ENCODE assay signal across 9 mouse cellular contexts in genomic region chr11:6443102-6443501, GRCm38 (mm10). TPM values are rescaled to one million over a fixed set of nuclear protein-coding genes. Genes with fewer than 3 reads are reported as not detected.
DNase-seq lines count a peak whose midpoint lies in the region; ATAC-seq lines count a peak whose summit lies in the region.
"Had no signal": no experiment of that assay in that cellular context is flagged by ENCODE, and none has a peak within 500 bp of the region (broad histone marks: within the 10 kb centered on the region; RNA-seq: fewer than 3 reads in every experiment).

No protein-coding gene starts in this region.

- no peaks in the 10 kb centered on the region for H3K9me3 ChIP-seq in heart, embryonic 16.5 days (replicated peaks; ENCODE audit: control insufficient read depth, low read length)
- no peaks in the 10 kb centered on the region for H3K9me3 ChIP-seq in hindbrain, embryonic 12.5 days (replicated peaks)
- H3K9me3 ChIP-seq in midbrain, embryonic 12.5 days = no peaks in the 10 kb centered on the region

- peak overlapping the region; percentile 80 for H3K4me3 ChIP-seq in heart, embryonic 16.5 days (ENCODE audit: low read length)
- peak overlapping the region; percentile 79 for H3K4me3 ChIP-seq in hindbrain, embryonic 12.5 days
- peak overlapping the region; percentile 83 for H3K4me3 ChIP-seq in midbrain, embryonic 12.5 days

- peak overlapping the region; percentile 68 for H3K4me2 ChIP-seq in heart, embryonic 16.5 days (ENCODE audit: low read depth, low read length)
- peak overlapping the region; percentile 70 for H3K4me2 ChIP-seq in hindbrain, embryonic 12.5 days (replicated peaks)
- H3K4me2 ChIP-seq in midbrain, embryonic 12.5 days (replicated peaks) = peak overlapping the region; percentile 68

- no peaks in the 10 kb centered on the region for H3K27me3 ChIP-seq in heart, embryonic 16.5 days (ENCODE audit: control insufficient read depth, insufficient read depth, low read length)
- H3K27me3 ChIP-seq in hindbrain, embryonic 12.5 days = no peaks in the 10 kb centered on the region
- no peaks in the 10 kb centered on the region for H3K27me3 ChIP-seq in midbrain, embryonic 12.5 days
- H3K27me3 ChIP-seq: Patski had no signal

- H3K4me1 ChIP-seq in heart, embryonic 16.5 days (ENCODE audit: control insufficient read depth, insufficient read depth, low read length) = peaks cover 19% of the 10 kb centered on the region; the same call in 1 of the 2 replicates
- peaks cover 7% of the 10 kb centered on the region for H3K4me1 ChIP-seq in hindbrain, embryonic 12.5 days
- peaks cover 10% of the 10 kb centered on the region for H3K4me1 ChIP-seq in midbrain, embryonic 12.5 days

- DNase-seq in heart, adult 9 months (ENCODE audit: low spot score in 2 of 2) = no peak
- peak; percentile 30 for DNase-seq in MN1 (ENCODE audit: low spot score)
- DNase-seq in right cerebral cortex, postnatal 25 days = no peak
- DNase-seq in layer of hippocampus, adult 18-20 months (ENCODE audit: low spot score in 2 of 2) = no peak

- peak overlapping the region; percentile 95; the same call in 1 of the 2 replicates for H3K27ac ChIP-seq in heart, embryonic 16.5 days (ENCODE audit: low read length)
- no peak overlapping the region for H3K27ac ChIP-seq in hindbrain, embryonic 12.5 days
- H3K27ac ChIP-seq in midbrain, embryonic 12.5 days (replicated peaks) = peak overlapping the region; percentile 97

- peaks cover 10% of the 10 kb centered on the region; the same call in 1 of the 2 replicates for H3K36me3 ChIP-seq in heart, embryonic 16.5 days (ENCODE audit: control insufficient read depth, insufficient read depth)
- H3K36me3 ChIP-seq in hindbrain, embryonic 12.5 days = 0 out of 2 replicates have a peak, but pooled peaks cover 4% of the 10 kb centered on the region
- peaks cover 11% of the 10 kb centered on the region for H3K36me3 ChIP-seq in midbrain, embryonic 12.5 days

- WGBS in heart, embryonic 16.5 days = 40% methylated on average over 4 of the region's 4 CpGs
- WGBS in hindbrain, embryonic 12.5 days = 56% methylated on average over 4 of the region's 4 CpGs
- 62% methylated on average over 4 of the region's 4 CpGs for WGBS in midbrain, embryonic 12.5 days

- peak overlapping the region; percentile 91 for H3K9ac ChIP-seq in heart, embryonic 16.5 days (ENCODE audit: low read length)
- peak overlapping the region; percentile 91 for H3K9ac ChIP-seq in hindbrain, embryonic 12.5 days
- H3K9ac ChIP-seq in midbrain, embryonic 12.5 days (replicated peaks) = peak overlapping the region; percentile 84

- ATAC-seq in heart, embryonic 16.5 days (replicated peaks; ENCODE audit: extremely low read depth, insufficient read depth, low FRiP score) = no peak
- ATAC-seq in hindbrain, embryonic 12.5 days (ENCODE audit: low FRiP score) = no peak
- ATAC-seq in midbrain, embryonic 12.5 days (ENCODE audit: low FRiP score, low read depth) = no peak
- ATAC-seq in cerebellum, adult (ENCODE audit: insufficient number of reproducible peaks, low FRiP score, low TSS enrichment) = no peak

RNA-seq across cellular contexts. Expression of gene H2afv, which starts 1.1 kb away (rescaled TPM):
- polyA plus RNA-seq in heart, embryonic 16.5 days (2015; fragmentation: Nextera tagmentation; extraction: Ambion mirVana) = 327 and 358 TPM in 2 replicates
- 520 and 591 TPM in 2 replicates for polyA plus RNA-seq in hindbrain, embryonic 12.5 days (2016; fragmentation: Nextera tagmentation; extraction: Ambion mirVana)
- 831 and 843 TPM in 2 replicates for polyA plus RNA-seq in midbrain, embryonic 12.5 days (2016; fragmentation: Nextera tagmentation; extraction: Ambion mirVana)
- 10 to 100 TPM; 36.3 to 45.4 TPM for total RNA-seq in layer of hippocampus, adult 18-20 months (2021)

RNA-seq across cellular contexts. Expression of gene Ppia, which starts 27.9 kb away (rescaled TPM):
- 3,856 and 4,038 TPM in 2 replicates for polyA plus RNA-seq in heart, embryonic 16.5 days (2015; fragmentation: Nextera tagmentation; extraction: Ambion mirVana)
- 4,150 and 4,164 TPM in 2 replicates for polyA plus RNA-seq in hindbrain, embryonic 12.5 days (2016; fragmentation: Nextera tagmentation; extraction: Ambion mirVana)
- polyA plus RNA-seq in midbrain, embryonic 12.5 days (2016; fragmentation: Nextera tagmentation; extraction: Ambion mirVana) = 4,523 and 4,594 TPM in 2 replicates
- 1,000 to 10,000 TPM; 1,682 to 1,687 TPM for total RNA-seq in layer of hippocampus, adult 18-20 months (2021)

RNA-seq across cellular contexts. Expression of gene Purb, which starts 32.6 kb away (rescaled TPM):
- 22.1 and 24.2 TPM in 2 replicates for polyA plus RNA-seq in heart, embryonic 16.5 days (2015; fragmentation: Nextera tagmentation; extraction: Ambion mirVana)
- 17.2 and 18.3 TPM in 2 replicates for polyA plus RNA-seq in hindbrain, embryonic 12.5 days (2016; fragmentation: Nextera tagmentation; extraction: Ambion mirVana)
- polyA plus RNA-seq in midbrain, embryonic 12.5 days (2016; fragmentation: Nextera tagmentation; extraction: Ambion mirVana) = 16.8 and 17.0 TPM in 2 replicates
- total RNA-seq in layer of hippocampus, adult 18-20 months (2021) = 100 to 1,000 TPM; 229 to 239 TPM

RNA-seq across cellular contexts. Expression of gene Zmiz2, which starts 54.2 kb away (rescaled TPM):
- 7.4 and 8.7 TPM in 2 replicates for polyA plus RNA-seq in heart, embryonic 16.5 days (2015; fragmentation: Nextera tagmentation; extraction: Ambion mirVana)
- polyA plus RNA-seq in hindbrain, embryonic 12.5 days (2016; fragmentation: Nextera tagmentation; extraction: Ambion mirVana) = 21.5 and 22.4 TPM in 2 replicates
- 22.6 and 25.2 TPM in 2 replicates for polyA plus RNA-seq in midbrain, embryonic 12.5 days (2016; fragmentation: Nextera tagmentation; extraction: Ambion mirVana)
- 100 to 1,000 TPM; 169 to 174 TPM for total RNA-seq in layer of hippocampus, adult 18-20 months (2021)
